8 mouse cellular contexts compared by ENCODE assay signal in genomic region chr7:45015344-45015956, GRCm38 (mm10). TPM values are rescaled to one million over a fixed set of nuclear protein-coding genes. Genes with fewer than 3 reads are reported as not detected.
A peak's percentile ranks its signal among the peaks of the same experiment; 100 is the strongest.
DNase-seq lines count a peak whose midpoint lies in the region; ATAC-seq and TF ChIP-seq lines count a peak whose summit lies in the region.

No protein-coding gene starts in this region.

- no peak for ATAC-seq in forebrain, embryonic 16.5 days
- no peak for ATAC-seq in liver, embryonic 16.5 days (ENCODE audit: low read depth)

- WGBS in heart, embryonic 10.5 days = 1% methylated on average over 20 of the region's 20 CpGs
- 2% methylated on average over 20 of the region's 20 CpGs for WGBS in forebrain, embryonic 16.5 days
- under 1% methylated on average over 20 of the region's 20 CpGs for WGBS in liver, embryonic 16.5 days (ENCODE audit: insufficient replicate concordance)

- TF ChIP-seq POLR2A in ES-Bruce4 (IDR thresholded peaks at IDR 0.05; ENCODE audit: insufficient read depth, low read length) = no peak

- no peak for DNase-seq in heart, embryonic 10.5 days (ENCODE audit: low spot score)
- DNase-seq in heart, adult 11 months = no peak
- no peak for DNase-seq in thymus, adult 18-20 months
- DNase-seq in gastrocnemius, adult 8-10 months (ENCODE audit: low spot score in 2 of 2) = no peak
- DNase-seq in spleen, adult 18-20 months = no peak

- no peaks in the 10 kb centered on the region for H3K9me3 ChIP-seq in heart, embryonic 10.5 days
- no peaks in the 10 kb centered on the region for H3K9me3 ChIP-seq in ES-Bruce4 (replicated peaks; ENCODE audit: control insufficient read depth, insufficient read depth, low read length, poor library complexity, severe bottlenecking)
- H3K9me3 ChIP-seq in forebrain, embryonic 16.5 days (ENCODE audit: control insufficient read depth, low read length) = no peaks in the 10 kb centered on the region
- H3K9me3 ChIP-seq in liver, embryonic 16.5 days (replicated peaks; ENCODE audit: control insufficient read depth, low read length) = no peaks in the 10 kb centered on the region

- TF ChIP-seq EP300 in ES-Bruce4 (IDR thresholded peaks at IDR 0.05; ENCODE audit: insufficient read depth, low read depth, low read length) = no peak

- H3K27ac ChIP-seq in heart, embryonic 10.5 days = peak overlapping the region; percentile 99
- peak overlapping the region; percentile 62 for H3K27ac ChIP-seq in ES-Bruce4 (ENCODE audit: insufficient read depth, low read length)
- peak overlapping the region; percentile 79 for H3K27ac ChIP-seq in forebrain, embryonic 16.5 days (ENCODE audit: low read length)
- peak overlapping the region; percentile 99 for H3K27ac ChIP-seq in liver, embryonic 16.5 days (ENCODE audit: low read length)

- peaks cover 30% of the 10 kb centered on the region for H3K36me3 ChIP-seq in heart, embryonic 10.5 days
- H3K36me3 ChIP-seq in ES-Bruce4 (ENCODE audit: control insufficient read depth, insufficient read depth, low read length, poor library complexity, severe bottlenecking) = peaks cover 14% of the 10 kb centered on the region; the same call in 1 of the 2 replicates
- H3K36me3 ChIP-seq in forebrain, embryonic 16.5 days (ENCODE audit: control insufficient read depth, insufficient read depth) = peaks cover 16% of the 10 kb centered on the region
- H3K36me3 ChIP-seq in liver, embryonic 16.5 days (ENCODE audit: control insufficient read depth, insufficient read depth) = peaks cover 12% of the 10 kb centered on the region

- no peak for TF ChIP-seq CTCF in ES-Bruce4 (IDR thresholded peaks at IDR 0.05; ENCODE audit: low read depth, low read length)

- peak overlapping the region; percentile 96 for H3K9ac ChIP-seq in ES-Bruce4 (ENCODE audit: low read depth, poor library complexity, severe bottlenecking)
- H3K9ac ChIP-seq in forebrain, embryonic 16.5 days (replicated peaks; ENCODE audit: low read depth, low read length) = peak overlapping the region; percentile 96
- H3K9ac ChIP-seq in liver, embryonic 16.5 days (ENCODE audit: low read depth, low read length) = peak overlapping the region; percentile 99

- peaks cover 37% of the 10 kb centered on the region for H3K4me1 ChIP-seq in heart, embryonic 10.5 days
- no peaks in the 10 kb centered on the region for H3K4me1 ChIP-seq in ES-Bruce4 (ENCODE audit: control insufficient read depth, insufficient read depth, low read length)
- peaks cover 29% of the 10 kb centered on the region for H3K4me1 ChIP-seq in forebrain, embryonic 16.5 days (replicated peaks; ENCODE audit: control insufficient read depth, insufficient read depth, low read length)
- H3K4me1 ChIP-seq in liver, embryonic 16.5 days (ENCODE audit: control insufficient read depth, low read depth, low read length) = peaks cover 46% of the 10 kb centered on the region

- peak overlapping the region; percentile 90 for H3K4me2 ChIP-seq in forebrain, embryonic 16.5 days (ENCODE audit: low read length)
- H3K4me2 ChIP-seq in liver, embryonic 16.5 days (ENCODE audit: low read depth, low read length) = peak overlapping the region; percentile 89

- H3K27me3 ChIP-seq in heart, embryonic 10.5 days (ENCODE audit: insufficient read depth, poor library complexity, severe bottlenecking) = no peaks in the 10 kb centered on the region
- no peaks in the 10 kb centered on the region for H3K27me3 ChIP-seq in ES-Bruce4 (ENCODE audit: control insufficient read depth, insufficient read depth, low read length, poor library complexity, severe bottlenecking)
- 0 out of 2 replicates have a peak, but pooled peaks cover 6% of the 10 kb centered on the region for H3K27me3 ChIP-seq in forebrain, embryonic 16.5 days (replicated peaks; ENCODE audit: control insufficient read depth, insufficient read depth, low read length)
- H3K27me3 ChIP-seq in liver, embryonic 16.5 days (ENCODE audit: control insufficient read depth, insufficient read depth, low read depth, low read length) = peaks cover 3% of the 10 kb centered on the region; the same call in 1 of the 2 replicates

- peak overlapping the region; percentile 89 for H3K4me3 ChIP-seq in heart, embryonic 10.5 days
- peak overlapping the region; percentile 89 for H3K4me3 ChIP-seq in ES-Bruce4 (ENCODE audit: low read depth, low read length)
- H3K4me3 ChIP-seq in forebrain, embryonic 16.5 days (replicated peaks; ENCODE audit: low read length) = peak overlapping the region; percentile 98
- peak overlapping the region; percentile 98 for H3K4me3 ChIP-seq in liver, embryonic 16.5 days (ENCODE audit: low read depth, low read length)

RNA-seq across cellular contexts. Expression of gene Scaf1, which starts 0.7 kb away (rescaled TPM):
- polyA plus RNA-seq in heart, embryonic 10.5 days (2016; fragmentation: Nextera tagmentation; extraction: Ambion mirVana) = 40.5 and 41.0 TPM in 2 replicates
- polyA plus RNA-seq in ES-Bruce4 (2011; ENCODE audit: insufficient read depth, insufficient read length, low read depth, missing spikeins) = 64.2 and 73.2 TPM in 2 replicates
- 42.1 and 44.3 TPM in 2 replicates for polyA plus RNA-seq in forebrain, embryonic 16.5 days (2015; fragmentation: Nextera tagmentation; extraction: Ambion mirVana)
- 9.8 and 9.9 TPM in 2 replicates for polyA plus RNA-seq in liver, embryonic 16.5 days (2015; fragmentation: Nextera tagmentation; extraction: Ambion mirVana)
- 10 to 100 TPM; 43.2 to 50.7 (median 48.4) TPM for total RNA-seq in gastrocnemius, adult 8-10 months (2022)

RNA-seq across cellular contexts. Expression of gene Rras, which starts 2.3 kb away (rescaled TPM):
- 50.5 and 57.5 TPM in 2 replicates for polyA plus RNA-seq in heart, embryonic 10.5 days (2016; fragmentation: Nextera tagmentation; extraction: Ambion mirVana)
- polyA plus RNA-seq in ES-Bruce4 (2011; ENCODE audit: insufficient read depth, insufficient read length, low read depth, missing spikeins) = 72.4 and 80.4 TPM in 2 replicates
- 10.1 and 12.0 TPM in 2 replicates for polyA plus RNA-seq in forebrain, embryonic 16.5 days (2015; fragmentation: Nextera tagmentation; extraction: Ambion mirVana)
- polyA plus RNA-seq in liver, embryonic 16.5 days (2015; fragmentation: Nextera tagmentation; extraction: Ambion mirVana) = 20.9 and 23.2 TPM in 2 replicates
- 10 to 100 TPM; 20.1 to 25.7 (median 21.3) TPM for total RNA-seq in gastrocnemius, adult 8-10 months (2022)

RNA-seq across cellular contexts. Expression of gene Bcl2l12, which starts 16.9 kb away (rescaled TPM):
- 44.9 and 57.9 TPM in 2 replicates for polyA plus RNA-seq in heart, embryonic 10.5 days (2016; fragmentation: Nextera tagmentation; extraction: Ambion mirVana)
- polyA plus RNA-seq in ES-Bruce4 (2011; ENCODE audit: insufficient read depth, insufficient read length, low read depth, missing spikeins) = 41.9 and 46.8 TPM in 2 replicates
- polyA plus RNA-seq in forebrain, embryonic 16.5 days (2015; fragmentation: Nextera tagmentation; extraction: Ambion mirVana) = 15.3 and 16.0 TPM in 2 replicates
- polyA plus RNA-seq in liver, embryonic 16.5 days (2015; fragmentation: Nextera tagmentation; extraction: Ambion mirVana) = 11.0 and 12.2 TPM in 2 replicates
- 10 to 100 TPM in 1 of 4 experiments, 1 to 10 TPM in 3; 8.2 to 13.0 (median 9.4) TPM for total RNA-seq in gastrocnemius, adult 8-10 months (2022)

RNA-seq across cellular contexts. Expression of gene Irf3, which starts 18.0 kb away (rescaled TPM):
- 61.8 and 71.1 TPM in 2 replicates for polyA plus RNA-seq in heart, embryonic 10.5 days (2016; fragmentation: Nextera tagmentation; extraction: Ambion mirVana)
- polyA plus RNA-seq in ES-Bruce4 (2011; ENCODE audit: insufficient read depth, insufficient read length, low read depth, missing spikeins) = 56.1 and 57.5 TPM in 2 replicates
- polyA plus RNA-seq in forebrain, embryonic 16.5 days (2015; fragmentation: Nextera tagmentation; extraction: Ambion mirVana) = 56.2 and 60.6 TPM in 2 replicates
- polyA plus RNA-seq in liver, embryonic 16.5 days (2015; fragmentation: Nextera tagmentation; extraction: Ambion mirVana) = 39.8 and 43.2 TPM in 2 replicates
- 10 to 100 TPM; 13.5 to 22.2 (median 17.9) TPM for total RNA-seq in gastrocnemius, adult 8-10 months (2022)

RNA-seq across cellular contexts. Expression of gene Prmt1, which starts 29.1 kb away (rescaled TPM):
- polyA plus RNA-seq in heart, embryonic 10.5 days (2016; fragmentation: Nextera tagmentation; extraction: Ambion mirVana) = 563 and 740 TPM in 2 replicates
- polyA plus RNA-seq in ES-Bruce4 (2011; ENCODE audit: insufficient read depth, insufficient read length, low read depth, missing spikeins) = 461 and 485 TPM in 2 replicates
- polyA plus RNA-seq in forebrain, embryonic 16.5 days (2015; fragmentation: Nextera tagmentation; extraction: Ambion mirVana) = 646 and 707 TPM in 2 replicates
- polyA plus RNA-seq in liver, embryonic 16.5 days (2015; fragmentation: Nextera tagmentation; extraction: Ambion mirVana) = 95.6 and 98.6 TPM in 2 replicates
- total RNA-seq in gastrocnemius, adult 8-10 months (2022) = 100 to 1,000 TPM; 144 to 162 (median 152) TPM
